Mouse (Mus musculus) adrenal gland, postnatal 25 days (tissue): ENCODE results near the gene Stt3b. TPM values are rescaled to one million over a fixed set of nuclear protein-coding genes. Genes with fewer than 3 reads are reported as not detected.

Source experiments
- DNase-seq: peaks from one replicate; pipeline ENCODE4 v3.0.0; 2021; ENCODE audit warnings: mixed read lengths
- total RNA-seq: library from RNA; stranded (reverse); gene quantifications from 2 replicates; pipeline ENCODE4 v1.2.3, GENCODE M21; 2021

Gene Stt3b
- total RNA-seq, 1 experiment from 2014 or later, result 116 TPM

DNA sequence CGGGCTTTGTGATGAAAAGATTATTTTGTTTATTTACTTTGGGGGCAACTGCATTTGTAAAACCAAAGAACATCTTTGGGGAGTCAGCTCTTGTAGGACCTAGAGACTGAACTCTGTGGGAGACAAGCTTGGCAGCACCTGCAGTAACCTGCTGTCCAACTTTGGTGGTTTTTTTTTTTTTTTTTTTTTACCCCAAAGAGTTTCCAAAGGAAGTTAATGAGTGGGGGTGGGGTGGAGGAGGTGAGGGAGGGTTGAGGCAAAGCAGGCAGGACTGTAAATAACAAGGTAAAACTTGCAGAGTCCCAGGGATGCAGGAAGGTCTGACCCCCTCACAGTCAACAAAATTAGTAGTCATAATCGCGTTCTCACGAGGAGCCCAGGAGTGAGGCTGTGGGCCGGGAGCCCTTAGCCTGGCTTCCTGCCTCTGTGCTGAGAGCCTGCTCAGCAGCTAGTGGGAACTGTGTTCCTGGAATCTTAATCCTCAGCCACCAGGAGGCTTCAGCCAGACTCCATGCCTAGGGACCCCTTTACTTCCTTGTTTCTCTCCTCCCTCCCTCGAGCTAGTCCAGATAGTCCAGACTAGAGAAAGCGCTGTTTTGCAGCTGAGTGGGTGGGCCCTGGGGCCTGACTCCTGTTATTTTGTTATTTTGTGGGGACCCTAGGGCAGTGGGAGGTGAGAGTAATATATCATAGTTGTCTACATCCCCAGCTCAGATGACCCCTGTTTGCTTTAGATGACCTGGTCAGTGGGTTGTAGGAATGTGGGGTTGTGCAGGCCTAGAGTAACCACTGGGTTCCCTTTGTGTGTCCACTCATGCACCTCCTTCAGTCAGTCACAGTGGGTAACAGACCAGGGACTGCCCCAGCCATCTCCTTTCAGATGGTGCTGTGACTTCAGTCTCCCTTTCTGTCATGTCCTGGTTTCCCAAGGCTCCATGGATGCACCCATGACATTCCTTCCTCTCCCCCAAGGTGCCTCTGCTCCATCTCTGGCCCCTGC lies 95.3 kb downstream of the Stt3b start:
- no peak for DNase-seq

DNA sequence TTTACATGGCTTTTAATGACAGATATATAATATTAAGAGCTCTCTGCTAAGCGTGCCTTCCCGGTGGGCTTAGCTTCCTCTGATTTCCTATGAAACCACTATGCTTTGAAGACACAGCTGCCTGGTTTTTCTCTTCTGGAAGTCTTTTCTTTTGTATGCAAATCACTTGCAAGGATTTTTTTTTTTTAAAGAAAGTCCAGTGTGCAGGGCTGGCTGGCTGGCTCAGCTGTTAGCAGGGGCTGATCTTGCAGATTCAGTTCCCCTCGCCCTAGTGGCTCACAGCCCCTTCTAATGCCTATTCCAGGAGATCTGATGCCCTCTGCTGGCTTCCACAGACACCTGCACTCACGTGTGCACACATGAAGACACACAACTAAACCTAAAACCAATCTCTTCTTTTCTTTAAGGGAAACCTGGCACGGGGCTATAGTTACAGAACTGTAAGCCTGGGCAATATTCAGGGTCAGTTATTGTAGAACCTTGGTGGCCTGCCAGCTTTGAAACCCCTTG lies 96.4 kb downstream of the Stt3b start:
- no peak for DNase-seq

DNA sequence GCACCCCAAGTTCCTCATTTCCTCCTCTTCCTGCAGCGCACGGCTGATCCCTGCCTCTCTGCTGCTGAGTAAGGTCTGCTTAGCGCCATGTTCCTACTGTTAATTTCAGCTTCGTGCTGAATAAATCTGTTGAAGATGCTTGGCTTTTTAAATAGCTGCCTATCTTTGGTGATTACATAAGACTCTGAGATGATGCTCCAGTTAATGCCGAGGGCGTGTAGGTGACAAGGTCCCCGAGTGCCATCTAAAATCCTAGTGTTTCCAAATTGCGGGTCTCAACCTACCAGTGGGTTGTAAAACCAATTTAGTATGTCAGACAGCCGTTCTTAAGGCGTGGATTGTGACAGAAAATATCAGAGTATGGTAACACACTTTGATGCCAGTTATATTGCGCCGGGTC lies 99.7 kb downstream of the Stt3b start:
- DNase-seq, result no peak

- no peak for DNase-seq
Measured at GRCm38 (mm10) chr9:115209737-115210136, 100.5 kb downstream of the Stt3b start.

DNA sequence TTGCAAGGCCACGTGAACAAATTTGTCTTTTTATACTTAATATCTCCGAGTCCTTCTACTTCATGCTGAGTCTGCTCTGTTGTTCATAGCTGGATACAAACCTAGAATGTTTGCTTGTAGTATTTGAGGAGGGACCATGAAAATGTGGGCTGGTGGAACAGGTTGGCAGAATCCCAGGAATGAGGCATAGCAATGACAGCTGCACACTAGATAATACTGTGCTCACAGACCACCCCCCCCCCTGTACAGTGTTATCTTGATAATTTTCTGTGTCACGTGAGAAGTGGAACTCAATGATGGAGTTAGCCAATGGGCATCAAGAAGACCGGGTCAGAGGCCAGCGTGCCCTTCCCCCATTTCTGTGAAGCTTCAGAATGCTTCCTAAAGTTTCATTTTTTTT lies 104.0 kb downstream of the Stt3b start:
- no peak for DNase-seq

DNA sequence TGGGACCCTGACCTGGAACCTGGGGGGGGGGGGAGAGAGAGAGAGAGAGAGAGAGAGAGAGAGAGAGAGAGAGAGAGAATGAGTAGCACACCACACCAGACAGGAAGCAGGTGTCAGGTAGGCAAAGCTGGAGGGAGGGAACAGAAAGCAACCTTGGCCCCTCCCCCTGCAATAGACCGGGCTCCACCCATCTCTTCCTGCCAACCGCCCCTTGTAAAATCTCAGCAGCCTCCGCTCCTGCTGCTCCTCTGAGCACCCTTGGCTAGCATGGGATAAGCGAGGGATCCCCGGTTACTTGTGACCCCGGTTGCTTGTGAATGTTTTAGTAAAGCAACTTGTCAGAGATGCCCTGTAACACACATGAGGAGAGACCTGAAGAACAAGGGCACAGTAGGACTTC lies 104.7 kb downstream of the Stt3b start:
- DNase-seq, result no peak

GRCm38 (mm10) chr9:115203136-115203535 lies 107.1 kb downstream of the Stt3b start:
- no peak for DNase-seq

GRCm38 (mm10) chr9:115201264-115201663 lies 109.0 kb downstream of the Stt3b start:
- no peak for DNase-seq

- no peak for DNase-seq
Measured at GRCm38 (mm10) chr9:115200166-115200862, 109.9 kb downstream of the Stt3b start.

- DNase-seq, result peak; percentile 21
Measured at GRCm38 (mm10) chr9:115197082-115197481, 113.1 kb downstream of the Stt3b start.

- no peak for DNase-seq
Measured at GRCm38 (mm10) chr9:115192890-115193289, 117.3 kb downstream of the Stt3b start.
